Mouse (Mus musculus) neural tube, embryonic 14.5 days (tissue): ENCODE data around the gene Ckb. TPM values are rescaled to one million over a fixed set of nuclear protein-coding genes. Genes with fewer than 3 reads are reported as not detected.

Source experiments
- ATAC-seq: fragments of 200-750 bp; cut with Nextera tagmentation; 2 replicates; pipeline ENCODE4 v1.8.0; 2017; ENCODE audit warnings: low read depth, mild to moderate bottlenecking, moderate TSS enrichment, moderate library complexity
- H3K27ac ChIP-seq: fragments of 300-500 bp; sonication (generic); 2 replicates; pipeline ENCODE4 v1.5.1; 2014; ENCODE audit warnings: low read depth, mild to moderate bottlenecking, control low read depth, low read length, moderate library complexity, mixed read lengths
- H3K27me3 ChIP-seq: fragments of 300-500 bp; sonication (generic); 2 replicates; pipeline ENCODE4 v1.6.1; 2014; ENCODE audit warnings: low read length; ENCODE audit not compliant: control insufficient read depth, insufficient read depth
- H3K36me3 ChIP-seq: fragments of 300-500 bp; sonication (generic); 2 replicates; pipeline ENCODE4 v1.6.1; 2014; ENCODE audit warnings: low read length, mixed read lengths; ENCODE audit not compliant: control insufficient read depth, insufficient read depth
- H3K4me1 ChIP-seq: fragments of 300-500 bp; sonication (generic); 2 replicates; pipeline ENCODE4 v1.6.1; 2014; ENCODE audit warnings: low read length; ENCODE audit not compliant: control insufficient read depth, insufficient read depth
- H3K4me2 ChIP-seq: fragments of 300-500 bp; sonication (generic); 2 replicates; pipeline ENCODE4 v1.6.1; 2014; ENCODE audit warnings: mild to moderate bottlenecking, low read depth, low read length, control low read depth
- H3K4me3 ChIP-seq: fragments of 300-500 bp; sonication (generic); 2 replicates; pipeline ENCODE4 v1.5.1; 2014; ENCODE audit warnings: low read depth, low read length, control low read depth, mixed read lengths
- H3K9ac ChIP-seq: fragments of 300-500 bp; sonication (generic); replicated peaks from 2 replicates; pipeline ENCODE4 v1.6.1; 2014; ENCODE audit warnings: low read depth, mild to moderate bottlenecking, control low read depth, low read length, mixed read lengths
- H3K9me3 ChIP-seq: fragments of 300-500 bp; sonication (generic); 2 replicates; pipeline ENCODE4 v1.6.1; 2016; ENCODE audit warnings: low read length; ENCODE audit not compliant: control insufficient read depth
- WGBS: fragments of 180-500 bp; shearing (Covaris S2); extraction: QIAGEN DNeasy Blood & Tissue Kit; methylation state at CpG from one replicate; pipeline ENCODE4 v1.1.7; 2014; 5-methylcytosine and 5-hydroxymethylcytosine counted together
- polyA plus RNA-seq: library from polyadenylated mRNA; unstranded; fragments of >200 nt; fragmentation: Nextera tagmentation; extraction: Ambion mirVana; gene quantifications from 2 replicates; pipeline ENCODE4 v1.2.1, GENCODE M21; 2014

The Ckb gene
- polyA plus RNA-seq, 1 experiment from 2014 or later = 1,628 TPM

DNA sequence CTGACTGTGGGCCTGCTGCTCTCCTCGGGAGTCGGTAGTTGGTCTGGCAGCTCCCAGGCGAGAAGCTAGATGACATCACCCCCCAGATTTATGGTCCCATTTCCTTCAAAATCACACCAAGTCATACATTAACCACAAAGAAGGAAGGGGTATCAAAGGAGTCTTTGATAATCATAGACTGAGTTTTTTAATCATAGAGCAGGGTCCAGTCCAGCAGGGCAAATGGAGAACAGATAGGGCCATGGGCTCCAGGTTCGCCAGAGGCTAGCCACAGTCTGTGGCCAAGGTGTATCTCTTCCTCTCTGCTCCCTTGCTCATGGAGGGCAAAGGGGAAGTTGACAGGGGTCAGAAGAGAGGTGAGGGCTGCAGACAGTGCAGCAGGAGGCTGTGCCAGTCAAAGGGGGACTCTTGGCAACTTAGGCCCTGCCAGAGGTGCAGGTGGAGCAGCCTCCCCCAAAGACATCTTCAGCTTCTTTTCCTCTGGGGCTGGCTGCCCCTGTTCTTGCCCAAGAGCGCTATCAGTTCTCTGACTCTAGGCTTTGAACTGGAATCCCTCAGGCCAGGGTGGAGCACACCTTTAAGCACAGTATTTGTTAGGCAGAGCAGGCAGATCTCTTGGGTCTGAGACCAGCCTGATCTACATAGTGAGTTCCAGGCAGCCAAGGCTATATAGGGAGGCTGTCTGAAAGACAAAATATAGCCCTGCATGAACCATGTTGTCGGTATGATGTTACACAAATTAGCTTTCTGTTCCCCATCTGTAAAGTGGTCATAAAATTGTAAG, 3.9 kb upstream of the Ckb start:
- Histone ChIP-seq H3K9ac (no peak overlapping the region), H3K27ac (no peak overlapping the region), H3K36me3 (no peaks in the 10 kb centered on the region), H3K4me1 (peaks cover 23% of the 10 kb centered on the region), H3K27me3 (no peaks in the 10 kb centered on the region), H3K9me3 (no peaks in the 10 kb centered on the region), H3K4me3 (no peak overlapping the region), H3K4me2 (no peak overlapping the region)
- ATAC-seq = no peak
- 81% methylated on average over 6 of the region's 6 CpGs for WGBS

DNA sequence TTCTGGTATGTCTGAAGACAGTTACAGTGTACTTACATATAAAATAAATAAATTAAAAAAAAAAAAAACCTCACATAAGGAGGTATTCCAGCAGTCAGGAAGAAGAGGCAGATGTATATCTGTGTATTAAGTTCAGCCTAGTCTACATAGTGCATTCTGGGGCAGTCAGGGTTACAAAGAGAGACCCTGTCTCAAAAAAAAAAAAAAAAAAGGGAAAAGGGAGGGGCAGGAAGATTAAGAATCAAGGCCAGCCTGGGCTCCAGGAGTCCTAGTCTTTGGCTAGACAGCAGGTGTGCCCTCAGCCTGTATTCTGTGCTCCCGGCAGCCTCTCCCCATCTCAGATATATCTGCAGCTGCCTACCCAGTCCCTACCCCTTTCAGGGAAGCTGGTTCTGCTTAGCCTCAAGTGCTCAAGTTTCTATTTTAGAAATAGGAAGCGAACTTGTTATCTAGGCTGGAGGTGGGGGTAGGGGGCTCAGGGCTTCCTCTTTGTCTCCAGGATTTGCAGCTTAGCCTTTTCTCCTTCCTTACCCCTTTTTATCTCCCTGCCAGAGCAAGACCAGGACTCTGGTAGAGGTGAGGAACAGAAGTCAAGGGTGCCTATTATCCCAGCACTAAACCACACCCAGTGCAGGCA, 2.8 kb upstream of the Ckb start:
- Histone ChIP-seq H3K36me3 (0 out of 2 replicates have a peak, but pooled peaks cover under 1% of the 10 kb centered on the region), H3K9ac (no peak overlapping the region), H3K27ac (no peak overlapping the region), H3K9me3 (no peaks in the 10 kb centered on the region), H3K4me2 (no peak overlapping the region), H3K27me3 (no peaks in the 10 kb centered on the region), H3K4me3 (no peak overlapping the region), H3K4me1 (peaks cover 30% of the 10 kb centered on the region)
- WGBS = 66% methylated on average over 2 of the region's 2 CpGs
- ATAC-seq = no peak

DNA sequence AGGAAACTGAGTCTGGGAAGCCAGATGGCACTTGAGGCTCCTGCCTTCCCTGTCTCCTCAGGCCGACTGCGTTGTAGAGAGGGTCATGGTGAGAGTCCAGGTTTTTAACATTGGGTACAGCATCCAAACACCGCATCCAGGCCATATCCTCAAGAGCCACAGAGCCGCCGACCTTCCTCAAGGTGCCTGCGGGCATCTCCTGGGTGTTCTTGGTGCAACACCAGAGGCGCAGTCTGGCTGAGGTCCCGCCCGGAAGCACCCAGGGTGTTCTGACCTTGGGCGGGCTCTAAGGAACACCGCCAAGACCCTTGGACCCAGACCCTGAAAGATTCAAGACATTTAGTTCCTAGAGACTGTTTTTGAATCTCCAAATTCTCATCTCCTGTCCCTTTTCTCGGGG, 443 bp upstream of the Ckb start:
- H3K36me3 ChIP-seq = 0 out of 2 replicates have a peak, but pooled peaks cover 7% of the 10 kb centered on the region
- peaks cover 30% of the 10 kb centered on the region for H3K4me1 ChIP-seq
- H3K27me3 ChIP-seq = no peaks in the 10 kb centered on the region
- peak overlapping the region; percentile 85 for H3K4me3 ChIP-seq
- no peak; the same call in 1 of the 2 replicates for ATAC-seq
- 8% methylated on average over 12 of the region's 12 CpGs for WGBS
- peak overlapping the region; percentile 93 for H3K9ac ChIP-seq
- H3K27ac ChIP-seq = peak overlapping the region; percentile 90
- no peaks in the 10 kb centered on the region for H3K9me3 ChIP-seq
- peak overlapping the region; percentile 96 for H3K4me2 ChIP-seq

DNA sequence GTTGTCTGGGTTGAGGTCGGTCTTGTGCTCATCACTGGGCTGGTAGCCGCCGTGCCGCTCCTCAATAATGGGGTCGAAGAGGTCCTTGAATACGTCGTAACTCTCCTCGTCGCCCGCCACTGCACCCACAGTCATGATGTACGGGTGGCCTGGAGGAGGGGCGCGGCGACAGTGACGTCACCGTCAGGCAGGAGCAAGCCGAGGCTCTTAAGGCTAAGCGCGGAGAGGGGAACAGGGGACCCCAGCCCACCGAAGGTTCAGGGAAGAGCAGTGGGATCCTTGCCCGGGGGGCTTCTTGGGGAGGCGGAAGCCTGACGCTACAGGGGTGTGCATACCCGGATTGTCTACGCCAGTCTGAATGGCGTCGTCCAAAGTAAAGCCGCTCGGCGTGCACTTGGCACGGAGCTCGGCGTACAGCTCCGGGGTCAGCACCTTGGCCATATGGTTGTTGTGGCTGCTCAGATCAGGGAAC, 671 bp downstream of the Ckb start:
- WGBS = under 1% methylated on average over 34 of the region's 34 CpGs
- Histone ChIP-seq H3K36me3 (0 out of 2 replicates have a peak, but pooled peaks cover 7% of the 10 kb centered on the region), H3K4me1 (peaks cover 21% of the 10 kb centered on the region), H3K4me3 (peak overlapping the region; percentile 85), H3K9ac (peak overlapping the region; percentile 93), H3K27ac (peak overlapping the region; percentile 90), H3K27me3 (no peaks in the 10 kb centered on the region), H3K9me3 (no peaks in the 10 kb centered on the region), H3K4me2 (peak overlapping the region; percentile 96)
- ATAC-seq = peak; percentile 70

DNA sequence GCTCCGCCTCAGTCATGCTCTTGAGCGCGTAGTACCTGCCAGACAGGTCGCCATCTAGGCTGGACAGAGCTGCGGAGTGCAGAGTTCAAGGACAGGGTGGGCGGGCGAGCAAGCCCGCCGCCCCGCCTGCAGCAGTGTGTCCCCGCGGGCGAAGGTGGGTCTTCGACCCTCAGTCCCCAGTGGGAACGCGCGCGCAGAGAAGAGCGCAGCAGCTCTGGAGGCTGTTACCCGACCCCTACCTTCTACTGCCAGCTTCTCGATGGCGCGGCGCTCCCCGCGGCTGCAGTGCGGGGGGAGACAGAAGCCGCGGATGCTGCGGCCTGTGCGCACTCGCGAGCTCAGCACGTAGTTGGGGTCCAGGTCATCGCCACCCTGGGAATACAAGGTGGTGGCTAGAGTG, 1.2 kb downstream of the Ckb start:
- Histone ChIP-seq H3K9ac (peak overlapping the region; percentile 93), H3K27me3 (no peaks in the 10 kb centered on the region)
- ATAC-seq = 0 out of 2 replicates have a peak, but pooled peaks have one; percentile 5

DNA sequence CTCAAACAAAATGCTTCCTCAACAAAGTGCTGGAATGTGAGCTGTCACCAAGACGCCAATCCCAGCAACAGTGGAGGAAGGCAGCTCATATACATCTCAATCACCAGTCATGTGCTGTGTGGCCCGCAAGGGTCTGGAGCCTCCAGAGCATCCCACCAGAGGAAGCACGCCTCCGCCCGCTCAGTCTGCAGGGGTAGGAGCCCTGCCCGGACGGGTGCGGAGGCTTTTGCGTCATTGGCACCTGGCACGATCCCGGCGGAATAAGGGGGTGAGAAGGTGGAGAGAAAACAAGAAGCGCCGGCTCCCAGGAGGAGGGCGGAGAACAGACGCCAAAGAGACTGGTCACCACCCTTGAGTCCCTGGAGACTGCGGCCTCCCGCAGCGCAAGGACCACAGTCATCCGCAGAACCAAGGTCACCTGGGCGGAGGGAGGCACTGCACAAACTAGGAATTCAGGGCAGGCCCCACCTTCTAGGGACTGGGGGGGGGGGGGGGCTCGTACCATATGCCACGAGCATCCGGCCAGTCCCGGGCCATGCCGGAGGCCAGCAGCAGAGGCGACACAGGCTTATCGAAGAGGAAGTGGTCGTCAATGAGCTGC, 1.7 kb downstream of the Ckb start:
- peak overlapping the region; percentile 93 for H3K9ac ChIP-seq
- peak overlapping the region; percentile 96 for H3K4me2 ChIP-seq
- WGBS = 2% methylated on average over 29 of the region's 29 CpGs
- H3K9me3 ChIP-seq = no peaks in the 10 kb centered on the region
- ATAC-seq = peak; percentile 5; the same call in 1 of the 2 replicates
- 0 out of 2 replicates have a peak, but pooled peaks cover 7% of the 10 kb centered on the region for H3K36me3 ChIP-seq
- peak overlapping the region; percentile 90 for H3K27ac ChIP-seq
- H3K4me3 ChIP-seq = peak overlapping the region; percentile 85
- H3K4me1 ChIP-seq = peaks cover 21% of the 10 kb centered on the region
- H3K27me3 ChIP-seq = no peaks in the 10 kb centered on the region

More for the DNA sequence above, 1.2 kb downstream of the Ckb start:
- Histone ChIP-seq H3K27ac (peak overlapping the region; percentile 90), H3K4me1 (peaks cover 21% of the 10 kb centered on the region), H3K36me3 (0 out of 2 replicates have a peak, but pooled peaks cover 7% of the 10 kb centered on the region), H3K9me3 (no peaks in the 10 kb centered on the region), H3K4me2 (peak overlapping the region; percentile 96), H3K4me3 (peak overlapping the region; percentile 85)
- WGBS = under 1% methylated on average over 34 of the region's 35 CpGs

DNA sequence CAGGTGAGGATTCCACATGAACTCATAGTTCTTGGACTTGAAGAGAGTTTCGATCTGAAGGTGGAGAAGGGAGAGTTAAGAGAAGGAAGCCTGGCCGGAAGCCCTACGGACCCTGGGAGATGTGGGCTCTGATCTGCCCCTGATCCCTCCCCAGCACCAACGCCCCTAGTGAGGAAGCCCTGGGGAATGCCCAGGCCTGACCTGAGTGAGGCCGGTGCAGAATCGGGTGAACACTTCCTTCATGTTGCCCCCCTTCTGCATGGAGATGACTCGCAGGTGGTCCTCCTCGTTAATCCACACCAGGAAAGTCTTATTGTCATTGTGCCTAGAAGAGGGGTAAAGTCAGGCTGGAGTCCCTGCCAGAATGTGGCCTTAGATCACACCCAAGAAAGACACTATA, 2.2 kb downstream of the Ckb start:
- peak overlapping the region; percentile 96 for H3K4me2 ChIP-seq
- H3K4me1 ChIP-seq = peaks cover 21% of the 10 kb centered on the region
- H3K27me3 ChIP-seq = no peaks in the 10 kb centered on the region
- WGBS = 33% methylated on average over 8 of the region's 8 CpGs
- H3K27ac ChIP-seq = 0 out of 2 replicates have a peak overlapping the region, but pooled peaks have one; percentile 7
- no peak for ATAC-seq
- H3K9ac ChIP-seq = peak overlapping the region; percentile 93
- H3K4me3 ChIP-seq = peak overlapping the region; percentile 85
- H3K9me3 ChIP-seq = no peaks in the 10 kb centered on the region
- H3K36me3 ChIP-seq = 0 out of 2 replicates have a peak, but pooled peaks cover 7% of the 10 kb centered on the region

DNA sequence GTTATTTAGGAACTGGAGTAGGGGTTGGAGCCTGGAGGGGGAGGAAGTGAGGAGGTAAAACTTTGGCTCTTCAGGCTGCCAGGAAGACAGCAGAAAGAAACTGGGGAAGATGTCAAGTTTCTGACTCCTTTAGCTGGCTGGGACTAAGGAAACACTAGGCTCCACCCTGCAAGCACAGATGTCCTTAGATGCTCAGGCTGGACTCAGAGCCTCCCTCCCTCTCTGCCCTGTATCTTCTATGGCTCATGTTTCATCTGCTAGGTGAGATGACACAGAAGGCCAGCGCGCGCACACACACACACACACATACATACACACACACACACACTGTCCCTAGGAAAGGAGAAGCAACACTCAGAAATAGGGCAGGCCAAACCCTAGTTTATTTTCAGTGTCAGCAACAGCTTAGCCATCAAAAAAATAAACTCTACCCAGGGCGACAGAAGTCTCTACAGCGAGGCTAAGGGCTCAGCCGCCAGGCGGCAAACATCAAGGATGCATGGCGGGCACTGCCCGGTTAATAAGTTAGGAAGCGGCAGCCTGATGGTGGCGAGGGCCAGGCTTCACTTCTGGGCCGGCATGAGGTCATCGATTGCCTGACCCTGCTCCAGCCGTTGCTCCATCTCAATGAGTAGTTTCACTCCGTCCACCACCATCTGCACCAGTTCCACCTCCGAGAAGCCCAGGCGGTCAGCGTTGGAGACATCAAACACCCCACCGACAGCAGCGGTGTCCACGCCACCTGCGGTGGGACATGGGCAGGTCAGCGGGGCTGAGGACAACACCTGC, 2.9 kb downstream of the Ckb start:
- Histone ChIP-seq H3K36me3 (0 out of 2 replicates have a peak, but pooled peaks cover 7% of the 10 kb centered on the region), H3K9me3 (no peaks in the 10 kb centered on the region), H3K4me2 (peak overlapping the region; percentile 96), H3K4me3 (peak overlapping the region; percentile 85), H3K4me1 (peaks cover 21% of the 10 kb centered on the region), H3K27ac (peak overlapping the region; percentile 72), H3K9ac (peak overlapping the region; percentile 93; the same call in 1 of the 2 replicates), H3K27me3 (no peaks in the 10 kb centered on the region)
- WGBS = 40% methylated on average over 23 of the region's 23 CpGs
- no peak for ATAC-seq
